Mouse (Mus musculus) kidney, adult 2 months (tissue): ENCODE data around the gene Ifnk.

ENCODE experiments used
- CTCF ChIP-seq: fragments of 200-500 bp; conservative IDR thresholded peaks from 2 replicates; pipeline ENCODE4 v1.5.1; 2011; ENCODE audit warnings: low read depth, mild to moderate bottlenecking, control low read depth, low read length, moderate library complexity, mixed read lengths; ENCODE audit not compliant: insufficient read depth, insufficient read length
- POLR2A ChIP-seq: fragments of 200-500 bp; IDR thresholded peaks from one replicate; pipeline ENCODE4 v1.6.1; 2011; ENCODE audit warnings: low read depth, low read length, control low read depth

DNA sequence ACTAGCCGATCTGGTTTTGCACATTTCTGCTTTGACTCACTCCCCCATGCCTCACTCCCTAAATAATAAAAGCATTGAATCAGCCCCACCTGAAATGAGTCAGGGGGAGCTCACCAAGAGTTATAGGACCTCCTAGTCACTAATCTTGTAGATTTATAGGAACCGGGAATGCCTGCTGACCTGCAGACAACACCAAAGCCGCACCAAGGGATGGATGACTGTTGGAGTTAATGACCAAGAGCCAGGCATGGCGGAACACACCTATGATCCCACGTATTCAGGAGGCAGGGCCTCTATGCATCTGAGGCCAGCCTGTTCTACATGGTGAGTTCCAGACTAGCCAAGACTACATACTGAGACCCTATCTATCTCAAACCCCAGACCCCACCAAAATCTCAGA is 28.8 kb upstream of the Ifnk start:
- no peak for TF ChIP-seq POLR2A
- TF ChIP-seq CTCF, result no peak
